Mouse (Mus musculus) neural tube, embryonic 14.5 days (tissue): ENCODE measurements at regions not wholly inside any gene's neighbourhood (a gene's known extent, or its start where the extent isn't known, plus 50 kb on each side); places are given as distances from the start of the nearest gene placed in this dataset.

ENCODE experiments used
- ATAC-seq: fragments of 200-750 bp; cut with Nextera tagmentation; 2 replicates; pipeline ENCODE4 v1.8.0; 2017; ENCODE audit warnings: low read depth, mild to moderate bottlenecking, moderate TSS enrichment, moderate library complexity
- H3K27ac ChIP-seq: fragments of 300-500 bp; sonication (generic); 2 replicates; pipeline ENCODE4 v1.5.1; 2014; ENCODE audit warnings: low read depth, mild to moderate bottlenecking, control low read depth, low read length, moderate library complexity, mixed read lengths
- H3K27me3 ChIP-seq: fragments of 300-500 bp; sonication (generic); 2 replicates; pipeline ENCODE4 v1.6.1; 2014; ENCODE audit warnings: low read length; ENCODE audit not compliant: control insufficient read depth, insufficient read depth
- H3K36me3 ChIP-seq: fragments of 300-500 bp; sonication (generic); 2 replicates; pipeline ENCODE4 v1.6.1; 2014; ENCODE audit warnings: low read length, mixed read lengths; ENCODE audit not compliant: control insufficient read depth, insufficient read depth
- H3K4me1 ChIP-seq: fragments of 300-500 bp; sonication (generic); 2 replicates; pipeline ENCODE4 v1.6.1; 2014; ENCODE audit warnings: low read length; ENCODE audit not compliant: control insufficient read depth, insufficient read depth
- H3K4me2 ChIP-seq: fragments of 300-500 bp; sonication (generic); 2 replicates; pipeline ENCODE4 v1.6.1; 2014; ENCODE audit warnings: mild to moderate bottlenecking, low read depth, low read length, control low read depth
- H3K4me3 ChIP-seq: fragments of 300-500 bp; sonication (generic); 2 replicates; pipeline ENCODE4 v1.5.1; 2014; ENCODE audit warnings: low read depth, low read length, control low read depth, mixed read lengths
- H3K9ac ChIP-seq: fragments of 300-500 bp; sonication (generic); replicated peaks from 2 replicates; pipeline ENCODE4 v1.6.1; 2014; ENCODE audit warnings: low read depth, mild to moderate bottlenecking, control low read depth, low read length, mixed read lengths
- H3K9me3 ChIP-seq: fragments of 300-500 bp; sonication (generic); 2 replicates; pipeline ENCODE4 v1.6.1; 2016; ENCODE audit warnings: low read length; ENCODE audit not compliant: control insufficient read depth
- WGBS: fragments of 180-500 bp; shearing (Covaris S2); extraction: QIAGEN DNeasy Blood & Tissue Kit; methylation state at CpG from one replicate; pipeline ENCODE4 v1.1.7; 2014; 5-methylcytosine and 5-hydroxymethylcytosine counted together

DNA sequence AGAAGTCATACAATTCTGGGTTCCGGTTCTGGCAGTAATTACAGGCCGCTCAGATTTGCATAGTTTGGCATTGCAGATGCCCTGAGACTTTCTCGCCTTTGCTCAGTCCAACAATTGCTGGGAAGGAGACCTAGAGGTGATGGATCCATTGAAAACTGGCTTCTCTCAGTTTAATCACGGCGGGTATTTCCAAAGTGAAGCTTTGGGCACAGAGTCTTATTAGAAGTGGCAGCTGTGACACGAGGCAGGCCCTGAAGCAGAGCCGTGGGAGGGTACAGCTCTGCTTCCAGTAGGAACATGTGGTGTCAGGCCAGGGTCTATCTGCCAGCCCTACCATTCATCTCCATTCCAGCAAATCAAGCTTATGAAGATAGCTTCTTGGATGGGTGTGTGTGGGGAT is 164.0 kb downstream of the Tex29 start:
- peaks cover 6% of the 10 kb centered on the region for H3K27me3 ChIP-seq
- WGBS: 82% methylated on average over 7 of the region's 7 CpGs
- H3K36me3 ChIP-seq: no peaks in the 10 kb centered on the region
- H3K9ac ChIP-seq: no peak overlapping the region
- H3K4me2 ChIP-seq: no peak overlapping the region
- H3K4me1 ChIP-seq: 0 out of 2 replicates have a peak, but pooled peaks cover 3% of the 10 kb centered on the region
- H3K27ac ChIP-seq: no peak overlapping the region
- no peak overlapping the region for H3K4me3 ChIP-seq
- H3K9me3 ChIP-seq: no peaks in the 10 kb centered on the region
- ATAC-seq: no peak

DNA sequence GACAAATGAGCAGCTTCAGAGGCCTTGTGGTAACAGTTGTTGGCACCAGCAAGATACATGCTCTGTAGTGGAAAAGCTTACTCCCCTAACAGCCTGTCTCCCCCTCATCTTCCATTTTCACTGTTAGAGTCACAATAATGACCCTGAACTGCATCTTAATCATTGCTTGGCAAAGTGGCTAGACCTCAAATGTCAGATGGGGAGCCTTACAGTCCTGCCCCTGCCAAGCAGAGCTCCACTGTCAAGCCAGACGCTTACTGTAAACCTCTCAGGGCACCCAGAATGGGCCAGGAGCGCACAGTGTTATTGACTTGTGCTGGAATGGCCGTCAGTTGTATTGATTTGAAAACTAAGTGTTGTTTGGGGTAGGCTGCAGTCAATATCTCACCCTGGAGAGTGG is 172.5 kb downstream of the Tex29 start:
- no peaks in the 10 kb centered on the region for H3K4me1 ChIP-seq
- no peak overlapping the region for H3K27ac ChIP-seq
- no peak for ATAC-seq
- no peaks in the 10 kb centered on the region for H3K36me3 ChIP-seq
- no peak overlapping the region for H3K9ac ChIP-seq
- no peak overlapping the region for H3K4me2 ChIP-seq
- WGBS: 73% methylated on average over 3 of the region's 3 CpGs
- H3K27me3 ChIP-seq: no peaks in the 10 kb centered on the region; the same call in 1 of the 2 replicates
- H3K9me3 ChIP-seq: no peaks in the 10 kb centered on the region
- H3K4me3 ChIP-seq: no peak overlapping the region

DNA sequence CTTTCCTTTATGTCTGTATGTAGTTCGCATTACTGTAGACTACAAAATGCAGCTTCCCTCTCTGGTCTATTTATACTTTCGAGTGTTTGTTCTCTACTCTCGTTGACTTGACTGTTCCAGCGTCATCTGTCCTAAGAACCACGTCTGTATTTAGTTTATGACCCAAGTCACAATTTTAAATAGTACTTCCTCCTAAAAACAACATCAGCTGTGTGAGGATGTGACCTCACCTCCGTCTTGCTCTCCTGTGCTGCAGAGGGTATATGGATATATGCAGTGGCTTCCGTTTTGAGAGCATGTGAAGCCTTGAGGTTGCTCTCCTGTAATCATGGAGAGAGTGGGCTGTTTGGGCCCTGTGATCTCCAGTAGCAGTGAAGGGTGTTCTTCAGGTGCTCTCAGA is 177.5 kb downstream of the Tex29 start:
- Histone ChIP-seq H3K4me3 (no peak overlapping the region), H3K9me3 (no peaks in the 10 kb centered on the region), H3K9ac (no peak overlapping the region), H3K27ac (no peak overlapping the region), H3K36me3 (no peaks in the 10 kb centered on the region), H3K27me3 (peaks cover 3% of the 10 kb centered on the region; the same call in 1 of the 2 replicates), H3K4me2 (no peak overlapping the region), H3K4me1 (no peaks in the 10 kb centered on the region)
- ATAC-seq: no peak
- WGBS: 81% methylated on average over 7 of the region's 7 CpGs

DNA sequence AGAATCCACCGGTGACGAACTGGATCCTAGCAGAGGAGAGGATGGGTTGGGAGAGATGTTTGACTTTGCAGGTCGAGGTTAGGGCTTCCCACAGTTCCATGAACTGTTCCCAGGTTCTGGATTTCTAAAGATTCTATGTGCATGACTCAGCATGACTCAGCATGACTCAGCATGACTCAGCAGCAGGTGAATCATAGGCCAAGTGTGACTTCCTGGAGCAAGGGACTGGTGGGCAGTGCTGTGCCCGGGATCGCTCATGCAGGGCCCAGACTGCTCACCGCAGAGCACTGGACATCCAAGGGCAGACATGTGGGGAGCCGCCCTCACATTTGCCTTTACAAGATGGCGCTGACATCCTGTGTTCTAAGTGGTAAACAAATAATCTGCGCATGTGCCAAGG is 179.0 kb downstream of the Tex29 start:
- H3K4me1 ChIP-seq: no peaks in the 10 kb centered on the region
- peaks cover 6% of the 10 kb centered on the region for H3K27me3 ChIP-seq
- no peak overlapping the region for H3K27ac ChIP-seq
- H3K36me3 ChIP-seq: no peaks in the 10 kb centered on the region
- 93% methylated on average over 9 of the region's 9 CpGs for WGBS
- H3K4me3 ChIP-seq: no peak overlapping the region
- H3K4me2 ChIP-seq: no peak overlapping the region
- H3K9me3 ChIP-seq: no peaks in the 10 kb centered on the region
- H3K9ac ChIP-seq: no peak overlapping the region
- ATAC-seq: no peak

DNA sequence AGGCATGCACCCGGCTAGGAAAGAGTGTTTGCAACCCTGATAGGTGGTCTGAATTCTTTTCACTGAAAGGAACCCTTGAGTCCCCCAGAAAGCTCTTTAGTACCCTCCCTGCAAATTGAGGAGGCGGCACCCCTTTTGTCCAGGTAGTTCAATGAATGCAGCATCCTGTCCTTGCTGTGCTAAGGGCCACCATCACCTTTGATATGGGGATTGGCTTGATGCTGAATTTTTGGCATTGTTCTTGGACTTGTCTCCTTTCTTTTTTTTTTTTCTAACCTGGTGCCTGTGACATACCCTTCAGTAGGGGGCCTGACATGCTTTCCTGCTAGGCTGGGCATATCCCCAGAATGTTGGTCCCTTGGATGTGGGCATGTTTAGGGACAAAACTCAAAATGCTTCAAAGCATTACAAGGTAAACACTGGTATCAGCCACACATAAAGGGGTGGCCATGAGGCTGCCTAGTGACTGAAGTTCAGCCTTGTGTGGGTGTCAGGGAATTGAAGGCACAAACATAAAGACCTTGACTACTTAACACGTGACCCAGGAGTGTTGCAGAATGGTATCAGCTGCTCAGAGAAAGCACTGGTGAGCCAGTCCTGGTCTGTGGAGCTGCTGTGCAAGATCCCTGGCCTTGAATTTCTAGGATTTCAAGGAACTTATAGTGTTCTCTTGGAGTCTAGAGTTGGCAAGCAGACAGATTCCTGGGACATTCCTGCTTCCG is 183.6 kb downstream of the Tex29 start:
- Histone ChIP-seq H3K4me2 (no peak overlapping the region), H3K36me3 (no peaks in the 10 kb centered on the region), H3K9ac (no peak overlapping the region), H3K4me1 (no peaks in the 10 kb centered on the region), H3K27me3 (peaks cover 7% of the 10 kb centered on the region), H3K9me3 (no peaks in the 10 kb centered on the region), H3K27ac (no peak overlapping the region), H3K4me3 (no peak overlapping the region)
- WGBS: 78% methylated on average over 4 of the region's 4 CpGs
- no peak for ATAC-seq

DNA sequence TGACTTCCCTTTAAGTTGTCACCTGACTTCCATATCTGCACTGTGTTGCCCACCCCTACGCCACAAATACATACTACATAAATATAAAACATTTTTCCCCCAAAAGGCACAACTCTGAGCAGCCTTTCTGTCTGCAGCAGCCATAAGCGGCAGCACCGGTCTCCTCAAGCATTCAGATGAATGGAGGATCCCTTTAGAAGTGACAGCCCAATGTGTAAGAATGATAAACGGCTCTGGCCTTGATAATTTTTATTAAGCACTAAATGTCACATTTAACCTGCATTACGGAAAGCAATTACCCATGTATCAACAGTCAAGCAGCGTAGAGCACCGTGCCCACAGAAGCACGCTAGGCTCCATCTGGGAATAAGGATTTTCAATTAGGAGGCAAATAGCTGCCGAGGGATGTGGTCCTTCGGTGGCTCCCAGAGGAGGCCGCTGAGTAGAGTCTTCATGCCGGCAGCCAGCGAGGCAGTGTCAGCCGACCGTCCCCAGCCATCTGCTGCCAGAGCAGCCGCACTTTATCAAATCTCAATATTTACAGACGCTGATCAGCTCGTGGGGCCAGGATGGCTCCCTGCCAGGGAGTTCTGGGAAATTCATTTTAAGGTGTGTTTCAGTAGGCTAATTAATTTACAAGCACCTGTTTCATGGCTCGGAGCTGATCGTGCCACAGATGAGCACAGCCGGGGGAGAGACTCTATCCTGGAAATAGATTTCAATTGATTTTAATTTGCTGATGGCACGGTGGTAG is 190.3 kb downstream of the Tex29 start:
- Histone ChIP-seq H3K4me3 (no peak overlapping the region), H3K27ac (no peak overlapping the region), H3K4me2 (0 out of 2 replicates have a peak overlapping the region, but pooled peaks have one; percentile 19), H3K9me3 (no peaks in the 10 kb centered on the region), H3K36me3 (no peaks in the 10 kb centered on the region), H3K27me3 (peaks cover 5% of the 10 kb centered on the region), H3K9ac (no peak overlapping the region), H3K4me1 (peaks cover 12% of the 10 kb centered on the region; the same call in 1 of the 2 replicates)
- ATAC-seq: peak; percentile 93
- 29% methylated on average over 22 of the region's 22 CpGs for WGBS

DNA sequence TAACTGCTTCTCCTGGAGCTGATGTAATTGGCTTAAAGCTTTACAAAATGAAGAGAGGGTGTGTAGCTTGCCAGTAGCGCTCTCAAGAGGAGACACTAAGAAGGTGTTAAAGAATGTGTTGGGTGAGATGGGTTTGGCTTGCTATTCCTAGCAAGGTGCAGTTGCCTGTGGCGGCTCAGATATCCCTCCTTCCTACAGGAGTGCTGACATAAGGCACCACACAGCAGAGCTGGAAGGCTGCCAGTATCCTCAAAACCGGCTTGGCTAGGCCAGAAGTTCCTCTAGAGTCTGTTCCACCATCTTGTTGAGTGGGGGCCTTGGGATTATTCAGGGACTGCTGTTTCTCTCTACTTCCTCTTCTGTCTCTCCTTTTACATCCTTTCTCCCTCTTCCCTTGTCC is 191.5 kb downstream of the Tex29 start:
- no peak overlapping the region for H3K9ac ChIP-seq
- H3K4me3 ChIP-seq: no peak overlapping the region
- H3K36me3 ChIP-seq: no peaks in the 10 kb centered on the region
- H3K27me3 ChIP-seq: peaks cover 9% of the 10 kb centered on the region
- no peak for ATAC-seq
- WGBS: 64% methylated on average over 3 of the region's 3 CpGs
- no peak overlapping the region for H3K4me2 ChIP-seq
- no peak overlapping the region for H3K27ac ChIP-seq
- no peaks in the 10 kb centered on the region for H3K9me3 ChIP-seq
- H3K4me1 ChIP-seq: peaks cover 12% of the 10 kb centered on the region; the same call in 1 of the 2 replicates

DNA sequence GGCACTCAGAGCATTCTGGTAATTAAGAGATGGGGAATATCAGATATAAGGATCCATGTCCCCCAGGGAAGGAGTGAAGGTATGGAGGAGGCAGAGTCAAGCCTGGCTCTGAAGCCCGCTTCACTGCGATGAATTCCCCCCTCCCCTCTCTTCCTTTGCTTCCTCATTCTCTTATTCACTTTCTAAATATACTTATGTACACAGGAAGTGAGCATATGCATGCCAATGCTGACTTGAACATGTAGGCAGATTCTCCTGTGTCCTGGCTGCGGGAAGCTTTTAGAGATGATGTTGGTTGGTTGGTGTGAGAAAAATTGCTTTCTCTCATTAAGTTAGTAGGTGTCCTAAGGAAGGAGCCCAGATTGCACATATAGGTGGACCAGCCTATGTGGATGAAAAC is 192.1 kb downstream of the Tex29 start:
- no peak overlapping the region for H3K4me3 ChIP-seq
- H3K4me2 ChIP-seq: no peak overlapping the region
- ATAC-seq: no peak
- H3K27me3 ChIP-seq: peaks cover 9% of the 10 kb centered on the region
- no peaks in the 10 kb centered on the region for H3K36me3 ChIP-seq
- 94% methylated on average over 3 of the region's 3 CpGs for WGBS
- no peak overlapping the region for H3K27ac ChIP-seq
- H3K9me3 ChIP-seq: no peaks in the 10 kb centered on the region
- H3K9ac ChIP-seq: no peak overlapping the region
- H3K4me1 ChIP-seq: peaks cover 12% of the 10 kb centered on the region; the same call in 1 of the 2 replicates

DNA sequence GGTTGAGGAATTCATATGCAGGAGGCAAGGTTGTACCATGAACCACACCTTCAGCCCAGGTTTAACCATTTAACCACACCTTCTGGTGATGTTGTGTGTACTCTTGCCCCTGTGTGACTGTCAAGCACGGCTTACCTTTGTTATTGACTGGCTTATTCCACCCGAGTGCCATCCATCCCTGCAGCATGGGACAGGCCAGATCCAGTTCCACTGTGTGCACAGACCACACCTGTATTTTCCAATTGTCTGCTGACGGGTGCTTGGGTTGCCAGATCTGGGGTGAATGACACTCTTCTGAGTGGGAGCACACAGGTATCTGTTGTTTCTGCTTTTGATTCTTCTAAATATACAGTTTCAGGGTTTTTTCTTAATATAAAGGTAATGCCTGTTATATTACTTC is 196.1 kb downstream of the Tex29 start:
- Histone ChIP-seq H3K4me1 (no peaks in the 10 kb centered on the region), H3K4me3 (no peak overlapping the region), H3K9me3 (no peaks in the 10 kb centered on the region), H3K36me3 (no peaks in the 10 kb centered on the region), H3K27me3 (peaks cover 29% of the 10 kb centered on the region), H3K27ac (no peak overlapping the region), H3K9ac (no peak overlapping the region), H3K4me2 (no peak overlapping the region)
- WGBS: 86% methylated on average over 3 of the region's 3 CpGs
- no peak for ATAC-seq
